In genomic region chr4:129336291-129336690, GRCm38 (mm10) we compare ENCODE assay signal across 8 mouse cellular contexts. TPM values are rescaled to one million over a fixed set of nuclear protein-coding genes. Genes with fewer than 3 reads are reported as not detected.
DNase-seq lines count a peak whose midpoint lies in the region; ATAC-seq and TF ChIP-seq lines count a peak whose summit lies in the region.

No protein-coding gene starts in this region.

- no peak for DNase-seq in left cerebral cortex, adult 2 months (ENCODE audit: extremely low spot score in 1 of 2, low spot score in 2 of 2)
- DNase-seq in left cerebral cortex, adult 11 months (ENCODE audit: low spot score) = no peak
- DNase-seq in midbrain, postnatal 0 days (ENCODE audit: low spot score) = peak; percentile 6
- DNase-seq in spleen, postnatal 10 days (ENCODE audit: low spot score in 2 of 2) = no peak
- no peak for DNase-seq in urinary bladder, postnatal 25 days (ENCODE audit: low spot score)
- DNase-seq in right cerebral cortex, postnatal 36 days (ENCODE audit: low spot score in 2 of 2) = no peak

- H3K4me2 ChIP-seq in hindbrain, embryonic 16.5 days (ENCODE audit: low read length) = peak overlapping the region; percentile 86
- H3K4me2 ChIP-seq in midbrain, postnatal 0 days (ENCODE audit: low read depth, low read length, poor library complexity, severe bottlenecking) = peak overlapping the region; percentile 83

- peaks cover 34% of the 10 kb centered on the region for H3K4me1 ChIP-seq in bone marrow macrophage, adult 2 months (ENCODE audit: control insufficient read depth, insufficient read depth, low read length)
- H3K4me1 ChIP-seq in hindbrain, embryonic 16.5 days (ENCODE audit: control insufficient read depth, insufficient read depth, low read depth, low read length) = peaks cover 20% of the 10 kb centered on the region
- H3K4me1 ChIP-seq in midbrain, postnatal 0 days (ENCODE audit: insufficient read depth, low read length) = 0 out of 2 replicates have a peak, but pooled peaks cover 11% of the 10 kb centered on the region

- H3K36me3 ChIP-seq in hindbrain, embryonic 16.5 days (ENCODE audit: control insufficient read depth, insufficient read depth, low read length) = 0 out of 2 replicates have a peak, but pooled peaks cover 2% of the 10 kb centered on the region
- H3K36me3 ChIP-seq in midbrain, postnatal 0 days (ENCODE audit: insufficient read depth, low read length) = no peaks in the 10 kb centered on the region

- no peak for TF ChIP-seq POLR2A in bone marrow macrophage, adult 2 months (IDR thresholded peaks at IDR 0.05; ENCODE audit: borderline replicate concordance, low read depth, low read length)

- TF ChIP-seq CTCF in left cerebral cortex, adult 2 months (IDR thresholded peaks at IDR 0.05) = no peak
- TF ChIP-seq CTCF in bone marrow macrophage, adult 2 months (IDR thresholded peaks at IDR 0.05; ENCODE audit: low read depth, low read length) = no peak
- TF ChIP-seq CTCF in midbrain, postnatal 0 days (IDR thresholded peaks at IDR 0.05) = no peak

- peak overlapping the region; percentile 80 for H3K4me3 ChIP-seq in left cerebral cortex, adult 2 months
- peak overlapping the region; percentile 70 for H3K4me3 ChIP-seq in bone marrow macrophage, adult 2 months (ENCODE audit: insufficient read depth, low read length)
- peak overlapping the region; percentile 85 for H3K4me3 ChIP-seq in hindbrain, embryonic 16.5 days (ENCODE audit: low read length)
- H3K4me3 ChIP-seq in midbrain, postnatal 0 days (ENCODE audit: low read depth, low read length) = peak overlapping the region; percentile 94

- intact Hi-C loops in left cerebral cortex, adult 2 months (cut with DNase I) = no loop called here

- H3K27me3 ChIP-seq in hindbrain, embryonic 16.5 days (replicated peaks; ENCODE audit: control insufficient read depth, insufficient read depth, low read length) = no peaks in the 10 kb centered on the region
- no peaks in the 10 kb centered on the region for H3K27me3 ChIP-seq in midbrain, postnatal 0 days (ENCODE audit: insufficient read depth, low read length)

- WGBS in hindbrain, embryonic 16.5 days = 51% methylated on average over 14 of the region's 14 CpGs
- 54% methylated on average over 14 of the region's 14 CpGs for whole genome bisulfite sequencing in midbrain, postnatal 0 days

- peak overlapping the region; percentile 99 for H3K27ac ChIP-seq in left cerebral cortex, adult 2 months
- peak overlapping the region; percentile 82 for H3K27ac ChIP-seq in bone marrow macrophage, adult 2 months (ENCODE audit: insufficient read depth, low read depth, low read length)
- peak overlapping the region; percentile 99 for H3K27ac ChIP-seq in hindbrain, embryonic 16.5 days (ENCODE audit: low read depth, low read length)
- H3K27ac ChIP-seq in midbrain, postnatal 0 days (ENCODE audit: low read depth, low read length) = peak overlapping the region; percentile 97

- H3K9ac ChIP-seq in hindbrain, embryonic 16.5 days (ENCODE audit: low read depth, low read length) = peak overlapping the region; percentile 75
- H3K9ac ChIP-seq in midbrain, postnatal 0 days (replicated peaks; ENCODE audit: low read length, poor library complexity, severe bottlenecking) = peak overlapping the region; percentile 50

- H3K9me3 ChIP-seq in hindbrain, embryonic 16.5 days (ENCODE audit: control insufficient read depth, low read length) = no peaks in the 10 kb centered on the region
- no peaks in the 10 kb centered on the region for H3K9me3 ChIP-seq in midbrain, postnatal 0 days (ENCODE audit: low read length)

- ATAC-seq in hindbrain, embryonic 16.5 days = no peak
- no peak for ATAC-seq in midbrain, postnatal 0 days (ENCODE audit: low FRiP score)

RNA-seq across cellular contexts. Expression of gene Zbtb8os, which starts 0.8 kb away (rescaled TPM):
- 10 to 100 TPM; 29.4 to 30.1 TPM for total RNA-seq in left cerebral cortex, adult 2 months (2021)
- polyA plus RNA-seq in bone marrow macrophage, adult 2 months (2012; ENCODE audit: insufficient read depth, insufficient read length, missing spikeins) = 70.2 and 76.9 TPM in 2 replicates
- 15.1 and 21.3 TPM in 2 replicates for polyA plus RNA-seq in hindbrain, embryonic 16.5 days (2015; fragmentation: Nextera tagmentation; extraction: Ambion mirVana)
- total RNA-seq in midbrain, postnatal 0 days (2014; rRNA removed) = 2.9 and 4.1 TPM in 2 replicates
- polyA plus RNA-seq in midbrain, postnatal 0 days (2015; fragmentation: Nextera tagmentation; extraction: Ambion mirVana) = 15.6 and 20.6 TPM in 2 replicates

RNA-seq across cellular contexts. Expression of gene Rbbp4, which starts 1.1 kb away (rescaled TPM):
- 100 to 1,000 TPM; 115 to 123 TPM for total RNA-seq in left cerebral cortex, adult 2 months (2021)
- polyA plus RNA-seq in bone marrow macrophage, adult 2 months (2012; ENCODE audit: insufficient read depth, insufficient read length, missing spikeins) = 137 and 148 TPM in 2 replicates
- polyA plus RNA-seq in hindbrain, embryonic 16.5 days (2015; fragmentation: Nextera tagmentation; extraction: Ambion mirVana) = 238 and 242 TPM in 2 replicates
- 79.2 and 82.4 TPM in 2 replicates for total RNA-seq in midbrain, postnatal 0 days (2014; rRNA removed)
- 187 and 198 TPM in 2 replicates for polyA plus RNA-seq in midbrain, postnatal 0 days (2015; fragmentation: Nextera tagmentation; extraction: Ambion mirVana)

RNA-seq across cellular contexts. Expression of gene Zbtb8a, which starts 41.6 kb away (rescaled TPM):
- total RNA-seq in left cerebral cortex, adult 2 months (2021) = 1 to 10 TPM; 5.1 to 5.8 TPM
- 3.6 and 4.4 TPM in 2 replicates for polyA plus RNA-seq in bone marrow macrophage, adult 2 months (2012; ENCODE audit: insufficient read depth, insufficient read length, missing spikeins)
- 21.7 and 22.0 TPM in 2 replicates for polyA plus RNA-seq in hindbrain, embryonic 16.5 days (2015; fragmentation: Nextera tagmentation; extraction: Ambion mirVana)
- total RNA-seq in midbrain, postnatal 0 days (2014; rRNA removed) = 22.9 and 25.2 TPM in 2 replicates
- 15.5 and 15.8 TPM in 2 replicates for polyA plus RNA-seq in midbrain, postnatal 0 days (2015; fragmentation: Nextera tagmentation; extraction: Ambion mirVana)

RNA-seq across cellular contexts. Expression of gene Sync, which starts 48.9 kb away (rescaled TPM):
- total RNA-seq in left cerebral cortex, adult 2 months (2021) = 1 to 10 TPM; 1.8 to 2.2 TPM
- polyA plus RNA-seq in bone marrow macrophage, adult 2 months (2012; ENCODE audit: insufficient read depth, insufficient read length, missing spikeins) = not detected in 2 replicates
- 1.7 and 1.9 TPM in 2 replicates for polyA plus RNA-seq in hindbrain, embryonic 16.5 days (2015; fragmentation: Nextera tagmentation; extraction: Ambion mirVana)
- total RNA-seq in midbrain, postnatal 0 days (2014; rRNA removed) = 2.1 and 2.6 TPM in 2 replicates
- 1.1 and 1.3 TPM in 2 replicates for polyA plus RNA-seq in midbrain, postnatal 0 days (2015; fragmentation: Nextera tagmentation; extraction: Ambion mirVana)
